Mouse (Mus musculus) liver, embryonic 15.5 days (tissue): ENCODE data around the gene Fam214b. TPM values are rescaled to one million over a fixed set of nuclear protein-coding genes. Genes with fewer than 3 reads are reported as not detected.

Source experiments
- ATAC-seq: fragments of 200-750 bp; cut with Nextera tagmentation; 2 replicates; pipeline ENCODE4 v1.8.0; 2017; ENCODE audit warnings: moderate number of reproducible peaks, mild to moderate bottlenecking, moderate library complexity; ENCODE audit not compliant: insufficient read depth
- H3K27ac ChIP-seq: fragments of 300-500 bp; sonication (generic); replicated peaks from 2 replicates; pipeline ENCODE4 v1.5.1; 2015; ENCODE audit warnings: mild to moderate bottlenecking, inconsistent platforms
- H3K27me3 ChIP-seq: fragments of 300-500 bp; sonication (generic); 2 replicates; pipeline ENCODE4 v1.6.1; 2015; ENCODE audit warnings: mild to moderate bottlenecking, inconsistent platforms
- H3K36me3 ChIP-seq: fragments of 300-500 bp; sonication (generic); replicated peaks from 2 replicates; pipeline ENCODE4 v1.6.1; 2015; ENCODE audit warnings: moderate library complexity, mild to moderate bottlenecking, inconsistent platforms
- H3K4me1 ChIP-seq: fragments of 300-500 bp; sonication (generic); replicated peaks from 2 replicates; pipeline ENCODE4 v1.6.1; 2015; ENCODE audit warnings: inconsistent platforms
- H3K4me2 ChIP-seq: fragments of 300-500 bp; sonication (generic); 2 replicates; pipeline ENCODE4 v1.6.1; 2015; ENCODE audit warnings: moderate library complexity, mild to moderate bottlenecking, inconsistent platforms
- H3K4me3 ChIP-seq: fragments of 300-500 bp; sonication (generic); replicated peaks from 2 replicates; pipeline ENCODE4 v1.5.1; 2015; ENCODE audit warnings: mild to moderate bottlenecking, inconsistent platforms
- H3K9ac ChIP-seq: fragments of 300-500 bp; sonication (generic); 2 replicates; pipeline ENCODE4 v1.6.1; 2015; ENCODE audit warnings: moderate library complexity, mild to moderate bottlenecking, inconsistent platforms
- H3K9me3 ChIP-seq: fragments of 300-500 bp; sonication (generic); replicated peaks from 2 replicates; pipeline ENCODE4 v1.6.1; 2016; ENCODE audit warnings: inconsistent platforms
- WGBS: fragments of 180-500 bp; shearing (Covaris S2); methylation state at CpG from one replicate; pipeline ENCODE4 v1.1.7; 2015; ENCODE audit warnings: mixed read lengths; ENCODE audit not compliant: insufficient replicate concordance; 5-methylcytosine and 5-hydroxymethylcytosine counted together
- polyA plus RNA-seq: library from polyadenylated mRNA; unstranded; fragments of >200 nt; fragmentation: Nextera tagmentation; extraction: Ambion mirVana; gene quantifications from 2 replicates; pipeline ENCODE4 v1.2.1, GENCODE M21; 2015

Gene Fam214b
- polyA plus RNA-seq, 1 experiment from 2014 or later, result 41.2 TPM

- H3K4me1 ChIP-seq, result peaks cover 72% of the 10 kb centered on the region
- peak overlapping the region; percentile 88 for H3K4me3 ChIP-seq
- H3K27ac ChIP-seq, result peak overlapping the region; percentile 93
- ATAC-seq, result peak; percentile 30
- H3K9me3 ChIP-seq, result no peaks in the 10 kb centered on the region
- H3K9ac ChIP-seq, result peak overlapping the region; percentile 90
- peak overlapping the region; percentile 90 for H3K4me2 ChIP-seq
- 32% methylated on average over 15 of the region's 15 CpGs for WGBS
- peaks cover 1% of the 10 kb centered on the region; the same call in 1 of the 2 replicates for H3K27me3 ChIP-seq
- peaks cover 33% of the 10 kb centered on the region for H3K36me3 ChIP-seq
Measured at GRCm38 (mm10) chr4:43038567-43039495, 7.2 kb downstream of the Fam214b start.

DNA sequence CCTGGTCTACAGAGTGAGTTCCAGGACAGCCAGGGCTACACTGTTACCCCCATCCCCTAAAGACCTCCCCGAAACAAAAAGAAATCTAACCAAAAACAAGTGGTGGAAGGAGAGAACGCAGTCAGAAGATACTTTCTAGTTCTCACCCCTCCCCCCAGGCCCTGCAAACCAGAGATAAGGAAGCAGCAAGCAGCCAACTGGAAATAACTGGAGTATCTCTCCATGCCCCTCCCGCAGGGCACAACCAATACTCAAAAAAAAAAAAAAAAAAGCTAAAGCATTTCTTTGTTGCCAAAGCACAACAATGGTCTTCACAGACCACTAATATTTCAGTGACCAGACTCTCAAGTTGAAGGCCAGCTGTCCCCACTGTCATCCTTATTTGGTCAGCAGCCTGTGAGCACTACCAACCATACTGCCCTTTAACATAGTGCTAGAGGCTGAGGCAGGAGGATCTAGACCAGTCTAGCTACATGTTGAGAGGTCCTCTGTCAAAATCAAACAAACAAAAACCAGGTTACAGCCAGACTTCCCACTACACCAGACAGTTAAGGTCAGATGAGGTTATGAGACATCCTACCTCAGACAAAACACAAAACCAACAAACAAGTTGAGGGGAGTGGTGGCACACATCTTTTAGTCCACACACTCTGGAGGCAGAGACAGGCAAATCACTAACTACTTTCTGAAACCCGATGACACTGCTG, 8.0 kb downstream of the Fam214b start:
- H3K9me3 ChIP-seq, result no peaks in the 10 kb centered on the region
- H3K27ac ChIP-seq, result peak overlapping the region; percentile 93
- peaks cover 64% of the 10 kb centered on the region for H3K4me1 ChIP-seq
- H3K27me3 ChIP-seq, result no peaks in the 10 kb centered on the region
- peak overlapping the region; percentile 88 for H3K4me3 ChIP-seq
- ATAC-seq, result peak; percentile 48
- WGBS, result 8% methylated on average over 4 of the region's 4 CpGs
- peak overlapping the region; percentile 90 for H3K4me2 ChIP-seq
- peak overlapping the region; percentile 90 for H3K9ac ChIP-seq
- peaks cover 41% of the 10 kb centered on the region for H3K36me3 ChIP-seq

GRCm38 (mm10) chr4:43036356-43036755, 9.7 kb downstream of the Fam214b start:
- peaks cover 47% of the 10 kb centered on the region for H3K36me3 ChIP-seq
- peak overlapping the region; percentile 90 for H3K4me2 ChIP-seq
- WGBS, result 84% methylated on average over 10 of the region's 10 CpGs
- H3K9me3 ChIP-seq, result no peaks in the 10 kb centered on the region
- no peaks in the 10 kb centered on the region for H3K27me3 ChIP-seq
- peaks cover 71% of the 10 kb centered on the region for H3K4me1 ChIP-seq
- ATAC-seq, result no peak
- H3K27ac ChIP-seq, result peak overlapping the region; percentile 93
- H3K4me3 ChIP-seq, result peak overlapping the region; percentile 88
- H3K9ac ChIP-seq, result peak overlapping the region; percentile 57; the same call in 1 of the 2 replicates

- H3K4me3 ChIP-seq, result no peak overlapping the region
- peaks cover 47% of the 10 kb centered on the region for H3K36me3 ChIP-seq
- H3K27me3 ChIP-seq, result no peaks in the 10 kb centered on the region
- no peak for ATAC-seq
- no peak overlapping the region for H3K27ac ChIP-seq
- peaks cover 66% of the 10 kb centered on the region for H3K4me1 ChIP-seq
- 77% methylated on average over 6 of the region's 6 CpGs for WGBS
- H3K9me3 ChIP-seq, result no peaks in the 10 kb centered on the region
- H3K9ac ChIP-seq, result no peak overlapping the region
- peak overlapping the region; percentile 90 for H3K4me2 ChIP-seq
Measured at GRCm38 (mm10) chr4:43035851-43036250, 10.2 kb downstream of the Fam214b start.

- Histone ChIP-seq H3K4me2 (no peak overlapping the region), H3K4me3 (no peak overlapping the region), H3K27me3 (no peaks in the 10 kb centered on the region), H3K9me3 (no peaks in the 10 kb centered on the region), H3K9ac (no peak overlapping the region), H3K27ac (no peak overlapping the region), H3K4me1 (peaks cover 65% of the 10 kb centered on the region), H3K36me3 (peaks cover 63% of the 10 kb centered on the region)
- 80% methylated on average over 14 of the region's 14 CpGs for WGBS
- no peak for ATAC-seq
Measured at GRCm38 (mm10) chr4:43033481-43033880, 12.5 kb downstream of the Fam214b start.

DNA sequence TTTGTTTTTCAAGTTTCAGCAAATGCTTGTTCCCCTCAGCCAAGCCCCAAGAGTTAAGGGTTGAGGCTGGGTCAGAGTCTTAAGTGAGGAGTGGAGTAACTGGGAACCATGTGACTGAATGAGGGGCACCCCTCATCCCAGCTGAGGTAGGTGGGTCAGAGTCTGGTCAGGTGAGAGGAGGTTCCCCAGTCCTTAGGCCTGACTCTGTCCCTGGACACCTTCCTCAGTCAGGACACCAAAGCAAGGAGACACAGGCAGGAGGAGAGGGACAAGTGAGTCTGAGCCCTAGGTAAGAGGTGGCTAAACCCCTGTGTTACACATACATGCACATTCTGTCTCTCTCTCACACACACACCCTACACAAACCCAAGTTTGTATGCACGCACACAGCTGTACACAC, 13.5 kb downstream of the Fam214b start:
- no peak for ATAC-seq
- Histone ChIP-seq H3K4me2 (no peak overlapping the region), H3K36me3 (peaks cover 73% of the 10 kb centered on the region), H3K4me3 (no peak overlapping the region), H3K9ac (no peak overlapping the region), H3K9me3 (no peaks in the 10 kb centered on the region), H3K27me3 (no peaks in the 10 kb centered on the region), H3K4me1 (peaks cover 56% of the 10 kb centered on the region), H3K27ac (peak overlapping the region; percentile 91; the same call in 1 of the 2 replicates)
- 63% methylated on average over 1 of the region's 1 CpGs for WGBS

- WGBS, result 2% methylated on average over 38 of the region's 38 CpGs
- peak within 1 kb of the TSS; percentile 94 for H3K9ac ChIP-seq
- peak within 1 kb of the TSS; percentile 86 for H3K4me3 ChIP-seq
- H3K9me3 ChIP-seq, result no peaks in the 10 kb centered on the region
- H3K36me3 ChIP-seq, result peaks cover 77% of the 10 kb centered on the region
- H3K4me2 ChIP-seq, result peak within 1 kb of the TSS; percentile 85
- peaks cover 45% of the 10 kb centered on the region for H3K4me1 ChIP-seq
- peak within 1 kb of the TSS; percentile 91 for H3K27ac ChIP-seq
- H3K27me3 ChIP-seq, result no peaks in the 10 kb centered on the region
- peak; percentile 94 for ATAC-seq
Measured at GRCm38 (mm10) chr4:43031237-43031995, 14.6 kb downstream of the Fam214b start, which contains the start of gene Stoml2. Stoml2 (minus strand) TSS chr4:43031710.

DNA sequence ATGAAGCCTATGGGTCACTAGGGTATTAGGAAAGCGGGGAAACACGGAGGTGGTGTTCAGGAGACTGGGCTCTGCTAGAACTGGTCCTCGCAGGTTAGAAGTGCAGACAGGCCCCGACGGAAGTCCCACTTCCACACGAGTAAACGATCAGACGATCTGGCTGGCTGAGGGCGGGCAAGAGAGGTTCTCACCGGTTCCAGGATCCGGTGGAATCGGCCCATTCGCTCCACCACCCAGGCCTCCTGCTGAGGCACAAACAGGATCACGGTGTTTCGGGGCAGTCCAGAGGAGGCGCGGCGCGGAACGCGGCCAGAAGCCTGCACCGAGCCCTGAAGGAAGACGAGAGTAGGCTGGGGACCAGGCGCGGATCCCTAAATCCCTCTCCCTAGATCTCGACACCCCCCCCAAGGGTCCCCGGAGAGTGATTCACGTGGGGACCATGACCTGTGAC, 15.2 kb downstream of the Fam214b start:
- WGBS, result 1% methylated on average over 28 of the region's 28 CpGs
- ATAC-seq, result peak; percentile 73
- Histone ChIP-seq H3K9ac (peak overlapping the region; percentile 94), H3K4me2 (peak overlapping the region; percentile 85), H3K9me3 (no peaks in the 10 kb centered on the region), H3K4me3 (peak overlapping the region; percentile 86), H3K4me1 (peaks cover 39% of the 10 kb centered on the region), H3K27me3 (no peaks in the 10 kb centered on the region), H3K36me3 (peaks cover 75% of the 10 kb centered on the region), H3K27ac (peak overlapping the region; percentile 91)

- Histone ChIP-seq H3K9ac (peak overlapping the region; percentile 94), H3K4me1 (peaks cover 37% of the 10 kb centered on the region), H3K4me3 (peak overlapping the region; percentile 86), H3K9me3 (no peaks in the 10 kb centered on the region), H3K36me3 (peaks cover 71% of the 10 kb centered on the region), H3K4me2 (peak overlapping the region; percentile 85), H3K27ac (peak overlapping the region; percentile 91), H3K27me3 (no peaks in the 10 kb centered on the region)
- WGBS, result 55% methylated on average over 9 of the region's 9 CpGs
- ATAC-seq, result no peak
Measured at GRCm38 (mm10) chr4:43030352-43030751, 15.7 kb downstream of the Fam214b start.

GRCm38 (mm10) chr4:43029749-43030148, 16.3 kb downstream of the Fam214b start:
- peak overlapping the region; percentile 86 for H3K4me3 ChIP-seq
- no peak for ATAC-seq
- H3K4me1 ChIP-seq, result peaks cover 39% of the 10 kb centered on the region
- H3K9ac ChIP-seq, result peak overlapping the region; percentile 94
- peak overlapping the region; percentile 85 for H3K4me2 ChIP-seq
- H3K9me3 ChIP-seq, result no peaks in the 10 kb centered on the region
- 87% methylated on average over 9 of the region's 9 CpGs for WGBS
- no peaks in the 10 kb centered on the region for H3K27me3 ChIP-seq
- peaks cover 65% of the 10 kb centered on the region for H3K36me3 ChIP-seq
- H3K27ac ChIP-seq, result no peak overlapping the region
